Mouse (Mus musculus): Measurements from ENCODE around the gene Tgfb3. TPM values are rescaled to one million over a fixed set of nuclear protein-coding genes. Genes with fewer than 3 reads are reported as not detected.

Tgfb3 gene
- 0.46 and 0.54 TPM in 2 replicates for total RNA-seq (2014; rRNA removed)
- 0.68 and 0.84 TPM in 2 replicates for polyA plus RNA-seq (2012; rRNA removed)

GRCm38 (mm10) chr12:86078553-86079201 lies at the start of gene Tgfb3:
Tgfb3 (minus strand) TSS chr12:86079041.
- H3K4me3 ChIP-seq (ENCODE audit: insufficient read depth, low read depth, low read length): peak within 1 kb of the TSS; percentile 62
- H3K79me2 ChIP-seq (ENCODE audit: control insufficient read depth, insufficient read depth, low read length): no peaks in the 10 kb centered on the region
- no peak within 1 kb of the TSS for H3K27ac ChIP-seq (replicated peaks; ENCODE audit: insufficient read depth, low read depth, low read length)
- TF ChIP-seq CTCF (IDR thresholded peaks at IDR 0.05; ENCODE audit: low read depth, low read length) (no peak), POLR2A (IDR thresholded peaks at IDR 0.05; ENCODE audit: extremely low read depth, insufficient read depth, low read length) (no peak)
- no peak for DNase-seq (ENCODE audit: extremely low read depth, low read depth, low spot score)
- H3K4me1 ChIP-seq (ENCODE audit: control insufficient read depth, insufficient read depth, low read length): peaks cover 2% of the 10 kb centered on the region; the same call in 1 of the 2 replicates
- H3K36me3 ChIP-seq (ENCODE audit: control insufficient read depth, insufficient read depth, low read length): no peaks in the 10 kb centered on the region
- H3K9ac ChIP-seq (ENCODE audit: low read depth, low read length): peak within 1 kb of the TSS; percentile 68
- WGBS: 4% methylated on average over 25 of the region's 25 CpGs
- H3K27me3 ChIP-seq (ENCODE audit: control insufficient read depth, insufficient read depth, low read length): 0 out of 2 replicates have a peak, but pooled peaks cover 3% of the 10 kb centered on the region

- no peaks in the 10 kb centered on the region for H3K4me1 ChIP-seq (ENCODE audit: control insufficient read depth, insufficient read depth, low read length)
- H3K79me2 ChIP-seq (ENCODE audit: control insufficient read depth, insufficient read depth, low read length): no peaks in the 10 kb centered on the region
- TF ChIP-seq POLR2A (IDR thresholded peaks at IDR 0.05; ENCODE audit: extremely low read depth, insufficient read depth, low read length) (no peak), CTCF (IDR thresholded peaks at IDR 0.05; ENCODE audit: low read depth, low read length) (no peak)
- H3K9ac ChIP-seq (ENCODE audit: low read depth, low read length): no peak overlapping the region
- no peaks in the 10 kb centered on the region for H3K27me3 ChIP-seq (ENCODE audit: control insufficient read depth, insufficient read depth, low read length)
- H3K4me3 ChIP-seq (ENCODE audit: insufficient read depth, low read depth, low read length): no peak overlapping the region
- DNase-seq (ENCODE audit: extremely low read depth, low read depth, low spot score): peak; percentile 37
- no peaks in the 10 kb centered on the region for H3K36me3 ChIP-seq (ENCODE audit: control insufficient read depth, insufficient read depth, low read length)
- no peak overlapping the region for H3K27ac ChIP-seq (replicated peaks; ENCODE audit: insufficient read depth, low read depth, low read length)
- WGBS: 25% methylated on average over 6 of the region's 6 CpGs
These were observed 49.3 kb upstream of the Tgfb3 start for GRCm38 (mm10) chr12:86128122-86128521.

GRCm38 (mm10) chr12:86124016-86124415 lies 45.2 kb upstream of the Tgfb3 start:
- no peaks in the 10 kb centered on the region for H3K36me3 ChIP-seq (ENCODE audit: control insufficient read depth, insufficient read depth, low read length)
- 95% methylated on average over 6 of the region's 6 CpGs for WGBS
- no peak overlapping the region for H3K27ac ChIP-seq (replicated peaks; ENCODE audit: insufficient read depth, low read depth, low read length)
- no peak for DNase-seq (ENCODE audit: extremely low read depth, low read depth, low spot score)
- no peaks in the 10 kb centered on the region for H3K79me2 ChIP-seq (ENCODE audit: control insufficient read depth, insufficient read depth, low read length)
- H3K9ac ChIP-seq (ENCODE audit: low read depth, low read length): no peak overlapping the region
- no peaks in the 10 kb centered on the region for H3K4me1 ChIP-seq (ENCODE audit: control insufficient read depth, insufficient read depth, low read length)
- H3K4me3 ChIP-seq (ENCODE audit: insufficient read depth, low read depth, low read length): no peak overlapping the region
- no peak for TF ChIP-seq CTCF (IDR thresholded peaks at IDR 0.05; ENCODE audit: low read depth, low read length)
- TF ChIP-seq POLR2A (IDR thresholded peaks at IDR 0.05; ENCODE audit: extremely low read depth, insufficient read depth, low read length): no peak
- H3K27me3 ChIP-seq (ENCODE audit: control insufficient read depth, insufficient read depth, low read length): no peaks in the 10 kb centered on the region

GRCm38 (mm10) chr12:86116295-86116835 lies 37.5 kb upstream of the Tgfb3 start:
- no peak overlapping the region for H3K27ac ChIP-seq (replicated peaks; ENCODE audit: insufficient read depth, low read depth, low read length)
- H3K36me3 ChIP-seq (ENCODE audit: control insufficient read depth, insufficient read depth, low read length): no peaks in the 10 kb centered on the region
- H3K27me3 ChIP-seq (ENCODE audit: control insufficient read depth, insufficient read depth, low read length): no peaks in the 10 kb centered on the region
- no peak overlapping the region for H3K9ac ChIP-seq (ENCODE audit: low read depth, low read length)
- no peak overlapping the region for H3K4me3 ChIP-seq (ENCODE audit: insufficient read depth, low read depth, low read length)
- no peaks in the 10 kb centered on the region for H3K4me1 ChIP-seq (ENCODE audit: control insufficient read depth, insufficient read depth, low read length)
- TF ChIP-seq CTCF (IDR thresholded peaks at IDR 0.05; ENCODE audit: low read depth, low read length): no peak
- TF ChIP-seq POLR2A (IDR thresholded peaks at IDR 0.05; ENCODE audit: extremely low read depth, insufficient read depth, low read length): no peak
- no peak for DNase-seq (ENCODE audit: extremely low read depth, low read depth, low spot score)
- WGBS: 88% methylated on average over 15 of the region's 15 CpGs
- no peaks in the 10 kb centered on the region for H3K79me2 ChIP-seq (ENCODE audit: control insufficient read depth, insufficient read depth, low read length)

- no peak for DNase-seq (ENCODE audit: extremely low read depth, low read depth, low spot score)
- TF ChIP-seq POLR2A (IDR thresholded peaks at IDR 0.05; ENCODE audit: extremely low read depth, insufficient read depth, low read length) (no peak), CTCF (IDR thresholded peaks at IDR 0.05; ENCODE audit: low read depth, low read length) (no peak)
- WGBS: 98% methylated on average over 2 of the region's 2 CpGs
- Histone ChIP-seq H3K79me2 (ENCODE audit: control insufficient read depth, insufficient read depth, low read length) (no peaks in the 10 kb centered on the region), H3K4me3 (ENCODE audit: insufficient read depth, low read depth, low read length) (no peak overlapping the region), H3K4me1 (ENCODE audit: control insufficient read depth, insufficient read depth, low read length) (no peaks in the 10 kb centered on the region), H3K9ac (ENCODE audit: low read depth, low read length) (no peak overlapping the region), H3K27ac (replicated peaks; ENCODE audit: insufficient read depth, low read depth, low read length) (no peak overlapping the region), H3K36me3 (ENCODE audit: control insufficient read depth, insufficient read depth, low read length) (no peaks in the 10 kb centered on the region), H3K27me3 (ENCODE audit: control insufficient read depth, insufficient read depth, low read length) (no peaks in the 10 kb centered on the region)
These were observed 31.8 kb upstream of the Tgfb3 start for GRCm38 (mm10) chr12:86110637-86111036.

GRCm38 (mm10) chr12:86109531-86109930 lies 30.7 kb upstream of the Tgfb3 start:
- no peaks in the 10 kb centered on the region for H3K79me2 ChIP-seq (ENCODE audit: control insufficient read depth, insufficient read depth, low read length)
- 84% methylated on average over 4 of the region's 4 CpGs for WGBS
- no peak for DNase-seq (ENCODE audit: extremely low read depth, low read depth, low spot score)

More at GRCm38 (mm10) chr12:86109531-86109930, 30.7 kb upstream of the Tgfb3 start:
- Histone ChIP-seq H3K9ac (ENCODE audit: low read depth, low read length) (no peak overlapping the region), H3K27ac (replicated peaks; ENCODE audit: insufficient read depth, low read depth, low read length) (no peak overlapping the region), H3K36me3 (ENCODE audit: control insufficient read depth, insufficient read depth, low read length) (no peaks in the 10 kb centered on the region), H3K4me3 (ENCODE audit: insufficient read depth, low read depth, low read length) (no peak overlapping the region), H3K4me1 (ENCODE audit: control insufficient read depth, insufficient read depth, low read length) (no peaks in the 10 kb centered on the region), H3K27me3 (ENCODE audit: control insufficient read depth, insufficient read depth, low read length) (no peaks in the 10 kb centered on the region)
- TF ChIP-seq POLR2A (IDR thresholded peaks at IDR 0.05; ENCODE audit: extremely low read depth, insufficient read depth, low read length): no peak
- no peak for TF ChIP-seq CTCF (IDR thresholded peaks at IDR 0.05; ENCODE audit: low read depth, low read length)
